16 mouse cellular contexts compared by ENCODE assay signal in genomic region chr2:178771881-178772280, GRCm38 (mm10).
DNase-seq lines count a peak whose midpoint lies in the region.
"Had no signal": no experiment of that assay in that cellular context is flagged by ENCODE, and none has a peak within 500 bp of the region (broad histone marks: within the 10 kb centered on the region; RNA-seq: fewer than 3 reads in every experiment).

No protein-coding gene starts in this region.

- H3K4me1 ChIP-seq in heart, embryonic 10.5 days: peaks cover 4% of the 10 kb centered on the region; the same call in 1 of the 2 replicates
- H3K4me1 ChIP-seq: embryonic facial prominence, embryonic 10.5 days; embryonic facial prominence, embryonic 12.5 days had no signal

- no peak overlapping the region for H3K4me3 ChIP-seq in heart, embryonic 10.5 days
- H3K4me3 ChIP-seq: embryonic facial prominence, embryonic 10.5 days; embryonic facial prominence, embryonic 12.5 days; forebrain, embryonic 13.5 days; forebrain, embryonic 15.5 days had no signal

- H3K9me3 ChIP-seq in heart, embryonic 10.5 days: no peaks in the 10 kb centered on the region
- H3K9me3 ChIP-seq: embryonic facial prominence, embryonic 10.5 days; embryonic facial prominence, embryonic 12.5 days; forebrain, embryonic 13.5 days; forebrain, embryonic 15.5 days had no signal

- H3K27ac ChIP-seq in heart, embryonic 10.5 days: no peak overlapping the region
- H3K27ac ChIP-seq: embryonic facial prominence, embryonic 10.5 days; embryonic facial prominence, embryonic 12.5 days; forebrain, embryonic 13.5 days; forebrain, embryonic 15.5 days had no signal

- 91% methylated on average over 3 of the region's 3 CpGs for WGBS in heart, embryonic 10.5 days

- no peaks in the 10 kb centered on the region for H3K36me3 ChIP-seq in heart, embryonic 10.5 days
- H3K36me3 ChIP-seq: embryonic facial prominence, embryonic 10.5 days; embryonic facial prominence, embryonic 12.5 days; forebrain, embryonic 15.5 days had no signal

- no peaks in the 10 kb centered on the region for H3K27me3 ChIP-seq in heart, embryonic 10.5 days (ENCODE audit: insufficient read depth, poor library complexity, severe bottlenecking)
- H3K27me3 ChIP-seq: embryonic facial prominence, embryonic 12.5 days; forebrain, embryonic 13.5 days; forebrain, embryonic 15.5 days had no signal

- peak; percentile 55 for DNase-seq in heart, adult 11 months
- no peak for DNase-seq in heart, embryonic 10.5 days (ENCODE audit: low spot score)
- peak; percentile 25 for DNase-seq in adrenal gland, adult 8-10 months
- peak; percentile 47 for DNase-seq in adrenal gland, postnatal 14 days
- DNase-seq in adrenal gland, postnatal 36 days: peak; percentile 36 to 52
- DNase-seq in thymus, postnatal 4 days: no peak
- DNase-seq in left cerebral cortex, adult 8-10 months (ENCODE audit: low spot score in 2 of 2): no peak
- no peak for DNase-seq in thymus, postnatal 36 days
- DNase-seq: cerebellum, adult 11 months; cerebellum, adult 18-20 months; cerebellum, adult 8-10 months; cerebellum, adult 9-11 months had no signal

Comparison
In these comparisons a context has a peak if more than half of its experiments do, and no peak if none do; other contexts are left out.
1. DNase-seq: peak in heart, adult 11 months (single experiment), adrenal gland, adult 8-10 months (single experiment), adrenal gland, postnatal 14 days (single experiment) and adrenal gland, postnatal 36 days (2 of 2); none in heart, embryonic 10.5 days (single experiment), thymus, postnatal 4 days (single experiment), left cerebral cortex, adult 8-10 months (0 of 2) and thymus, postnatal 36 days (0 of 2).